Mouse (Mus musculus) erythroblast, embryonic 14.5 days (primary cell): Measurements from ENCODE around the gene Helz. TPM values are rescaled to one million over a fixed set of nuclear protein-coding genes. Genes with fewer than 3 reads are reported as not detected.

Source experiments
- H3K27me3 ChIP-seq: 2 replicates; pipeline ENCODE4 v1.6.1; 2012; ENCODE audit warnings: inconsistent platforms; ENCODE audit not compliant: control insufficient read depth
- H3K36me3 ChIP-seq: 2 replicates; pipeline ENCODE4 v1.6.1; 2012; ENCODE audit warnings: mild to moderate bottlenecking, inconsistent platforms; ENCODE audit not compliant: control insufficient read depth
- H3K4me1 ChIP-seq: 2 replicates; pipeline ENCODE4 v1.6.1; 2012; ENCODE audit warnings: inconsistent platforms; ENCODE audit not compliant: control insufficient read depth
- H3K4me3 ChIP-seq: replicated peaks from 2 replicates; pipeline ENCODE3; 2012; ENCODE audit warnings: moderate library complexity, mild to moderate bottlenecking, inconsistent platforms
- H3K9me3 ChIP-seq: 2 replicates; pipeline ENCODE4 v1.6.1; 2012; ENCODE audit warnings: low read length, inconsistent platforms, mixed read lengths; ENCODE audit not compliant: control insufficient read depth
- GATA1 ChIP-seq: IDR thresholded peaks from 2 replicates; pipeline ENCODE4 v1.6.1; 2012; ENCODE audit warnings: low read length, inconsistent platforms, mixed read lengths
- TAL1 ChIP-seq: IDR thresholded peaks from 3 replicates; pipeline ENCODE4 v1.6.1; 2012; ENCODE audit warnings: low read length, inconsistent platforms, mixed read lengths
- polyA plus RNA-seq: library from polyadenylated mRNA; stranded (reverse); fragments of >175 nt; gene quantifications from 2 replicates; pipeline ENCODE4 v1.2.3, GENCODE M21; 2012

Gene Helz
- polyA plus RNA-seq, 1 experiment, result 4.3 TPM

DNA sequence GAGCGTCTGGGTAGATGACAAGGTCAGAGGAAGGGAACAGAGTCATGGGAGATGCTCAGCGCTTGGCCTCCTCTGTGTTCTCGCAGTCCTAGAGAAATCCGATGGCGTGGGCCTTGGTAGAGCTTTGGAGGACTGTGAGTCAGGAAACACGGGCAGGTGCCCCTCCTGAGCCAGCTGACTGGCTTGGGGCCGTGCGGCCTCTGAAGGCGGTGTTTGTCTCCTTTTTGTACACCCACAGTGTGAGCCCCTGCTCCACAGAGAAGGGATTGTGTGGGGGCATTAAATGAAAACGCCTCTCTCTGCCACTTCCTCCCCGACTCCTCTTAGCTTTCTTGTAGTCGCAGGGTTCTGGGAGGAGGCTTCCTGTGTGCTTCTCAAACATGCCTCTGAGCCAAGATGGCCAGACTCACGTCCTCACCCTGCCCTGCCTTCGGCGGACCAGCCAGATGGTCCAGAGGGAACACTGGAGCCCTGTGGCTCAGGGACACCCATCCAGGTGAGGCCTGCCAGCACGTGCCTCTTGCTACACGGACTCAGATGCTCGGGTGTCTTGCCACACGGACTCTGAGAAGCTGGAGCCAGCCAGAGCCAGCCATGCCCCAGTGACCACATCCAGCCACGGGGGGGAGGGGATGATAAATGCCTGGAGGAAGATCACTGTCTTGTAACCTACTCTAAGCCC, 190.8 kb downstream of the Helz start:
- Histone ChIP-seq H3K4me3 (no peak overlapping the region), H3K4me1 (no peaks in the 10 kb centered on the region), H3K9me3 (no peaks in the 10 kb centered on the region), H3K27me3 (no peaks in the 10 kb centered on the region), H3K36me3 (no peaks in the 10 kb centered on the region)
- TF ChIP-seq TAL1 (no peak), GATA1 (no peak)

- TF ChIP-seq TAL1, result no peak
- no peak for TF ChIP-seq GATA1
- Histone ChIP-seq H3K36me3 (no peaks in the 10 kb centered on the region), H3K4me3 (no peak overlapping the region), H3K4me1 (no peaks in the 10 kb centered on the region), H3K27me3 (no peaks in the 10 kb centered on the region), H3K9me3 (no peaks in the 10 kb centered on the region)
Observed at GRCm38 (mm10) chr11:107743100-107743499, 195.4 kb downstream of the Helz start.

Other genes with a start within 250 kb of the Helz start
- gene Pitpnc1, start 77.2 kb upstream of the Helz start, polyA plus RNA-seq, result 0.29 and 0.37 TPM in 2 replicates
- gene Psmd12, start 68.4 kb upstream of the Helz start, polyA plus RNA-seq, result 2.8 and 4.4 TPM in 2 replicates
- gene Cacng1, start 168.6 kb downstream of the Helz start, polyA plus RNA-seq, result not detected in 2 replicates
- not detected in 2 replicates for gene Cacng4, start 246.6 kb downstream of the Helz start, polyA plus RNA-seq